Mouse (Mus musculus) kidney, postnatal 25 days (tissue): ENCODE data around the gene Fat3.

Source experiments
- DNase-seq, 2 experiments: peaks; one replicate each; pipeline ENCODE4 v3.0.0; 2021; ENCODE audit warnings: mixed read lengths in 2 of 2

The Fat3 gene

GRCm38 (mm10) chr9:16221885-16222284 lies 279.2 kb downstream of the Fat3 start:
- DNase-seq, result peak; percentile 21 to 62

GRCm38 (mm10) chr9:16216235-16216634 lies 284.9 kb downstream of the Fat3 start:
- DNase-seq, result peak; percentile 39 to 41

- peak; percentile 52 to 63 for DNase-seq
These were observed 286.1 kb downstream of the Fat3 start for GRCm38 (mm10) chr9:16214731-16215681.

GRCm38 (mm10) chr9:16213324-16213723 lies 287.8 kb downstream of the Fat3 start:
- DNase-seq, result no peak

GRCm38 (mm10) chr9:16212628-16213027 lies 288.5 kb downstream of the Fat3 start:
- DNase-seq, result no peak

GRCm38 (mm10) chr9:16212163-16212562 lies 288.9 kb downstream of the Fat3 start:
- no peak for DNase-seq

- no peak for DNase-seq
These were observed 289.6 kb downstream of the Fat3 start for GRCm38 (mm10) chr9:16211468-16211867.

- no peak for DNase-seq
These were observed 298.8 kb downstream of the Fat3 start for GRCm38 (mm10) chr9:16202296-16202695.

- DNase-seq, result peak in 1 of 2 experiments; percentile 3
These were observed 300.1 kb downstream of the Fat3 start for GRCm38 (mm10) chr9:16200948-16201347.

GRCm38 (mm10) chr9:16186461-16186860 lies 314.6 kb downstream of the Fat3 start:
- no peak for DNase-seq

GRCm38 (mm10) chr9:16169238-16169637 lies 331.8 kb downstream of the Fat3 start:
- peak in 1 of 2 experiments; percentile 5 for DNase-seq

- no peak for DNase-seq
These were observed 333.0 kb downstream of the Fat3 start for GRCm38 (mm10) chr9:16168051-16168450.

- DNase-seq, result no peak
These were observed 341.7 kb downstream of the Fat3 start for GRCm38 (mm10) chr9:16159366-16159765.

GRCm38 (mm10) chr9:16153580-16153930 lies 347.5 kb downstream of the Fat3 start:
- no peak for DNase-seq

- no peak for DNase-seq
These were observed 348.1 kb downstream of the Fat3 start for GRCm38 (mm10) chr9:16152756-16153579.

GRCm38 (mm10) chr9:16150046-16150445 lies 351.0 kb downstream of the Fat3 start:
- no peak for DNase-seq

GRCm38 (mm10) chr9:16147735-16148134 lies 353.4 kb downstream of the Fat3 start:
- no peak for DNase-seq

- DNase-seq, result no peak
These were observed 356.4 kb downstream of the Fat3 start for GRCm38 (mm10) chr9:16144684-16145083.

- no peak for DNase-seq
These were observed 361.8 kb downstream of the Fat3 start for GRCm38 (mm10) chr9:16139300-16139699.

- DNase-seq, result no peak
These were observed 368.0 kb downstream of the Fat3 start for GRCm38 (mm10) chr9:16133098-16133497.

- no peak for DNase-seq
These were observed 368.5 kb downstream of the Fat3 start for GRCm38 (mm10) chr9:16132594-16132993.

- no peak for DNase-seq
These were observed 379.3 kb downstream of the Fat3 start for GRCm38 (mm10) chr9:16121756-16122155.

- DNase-seq, result peak; percentile 7 to 39
These were observed 386.1 kb downstream of the Fat3 start for GRCm38 (mm10) chr9:16114821-16115485.
